Mouse (Mus musculus) urinary bladder, postnatal 4 days (tissue): ENCODE results near the gene Alg6.

Source experiments
- DNase-seq, 2 experiments: peaks; one replicate each; pipeline ENCODE4 v3.0.0; 2021 to 2022; ENCODE audit warnings: low spot score in 2 of 2

The Alg6 gene

DNA sequence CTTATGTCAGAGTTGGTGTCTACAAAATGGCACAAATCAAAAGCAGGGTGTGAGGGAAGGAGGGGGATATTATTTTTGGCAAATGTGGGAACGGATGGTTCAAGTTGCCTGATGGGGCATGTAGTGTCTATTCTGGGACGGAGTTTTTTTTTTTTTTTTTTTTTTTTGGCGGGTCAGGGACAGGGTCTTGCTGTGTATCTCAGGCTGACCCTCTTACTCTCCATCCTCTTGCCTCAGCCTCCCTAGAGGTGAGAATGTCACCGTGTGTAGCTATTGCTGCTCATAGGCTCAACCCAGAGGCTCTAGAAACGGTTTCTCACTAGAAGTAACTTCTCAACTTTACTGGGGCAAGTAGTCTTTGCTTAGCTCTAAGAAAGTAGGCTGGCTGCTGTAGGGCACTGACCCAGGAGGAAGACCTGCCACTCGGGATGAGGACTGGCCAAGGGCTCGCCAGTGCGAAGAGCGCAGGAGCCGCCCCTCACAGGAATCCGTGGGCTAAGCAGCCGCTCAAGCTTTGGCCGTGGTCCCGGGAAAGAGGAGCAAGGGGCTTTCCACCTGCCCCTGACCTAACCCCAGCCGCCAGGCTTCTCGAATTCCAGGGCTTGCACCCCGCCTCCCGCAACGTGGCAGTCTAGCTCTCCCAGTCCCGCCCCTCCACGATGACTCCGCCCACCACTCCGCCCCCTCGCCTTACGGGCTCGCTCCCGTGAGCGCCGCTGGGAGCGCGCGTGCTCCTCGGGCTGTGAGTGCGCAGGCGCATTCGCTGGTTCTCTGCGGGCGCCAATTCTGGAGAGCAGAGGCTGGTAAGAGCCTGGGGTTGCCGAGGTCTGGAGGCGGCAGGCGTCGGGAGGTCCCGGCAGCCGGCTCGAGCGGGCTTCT is at the start of gene Alg6:
Gene Alg6, plus strand, starts transcription at position 761 of the 879 bp plus-strand sequence.
- peak; percentile 94 to 97 for DNase-seq

DNA sequence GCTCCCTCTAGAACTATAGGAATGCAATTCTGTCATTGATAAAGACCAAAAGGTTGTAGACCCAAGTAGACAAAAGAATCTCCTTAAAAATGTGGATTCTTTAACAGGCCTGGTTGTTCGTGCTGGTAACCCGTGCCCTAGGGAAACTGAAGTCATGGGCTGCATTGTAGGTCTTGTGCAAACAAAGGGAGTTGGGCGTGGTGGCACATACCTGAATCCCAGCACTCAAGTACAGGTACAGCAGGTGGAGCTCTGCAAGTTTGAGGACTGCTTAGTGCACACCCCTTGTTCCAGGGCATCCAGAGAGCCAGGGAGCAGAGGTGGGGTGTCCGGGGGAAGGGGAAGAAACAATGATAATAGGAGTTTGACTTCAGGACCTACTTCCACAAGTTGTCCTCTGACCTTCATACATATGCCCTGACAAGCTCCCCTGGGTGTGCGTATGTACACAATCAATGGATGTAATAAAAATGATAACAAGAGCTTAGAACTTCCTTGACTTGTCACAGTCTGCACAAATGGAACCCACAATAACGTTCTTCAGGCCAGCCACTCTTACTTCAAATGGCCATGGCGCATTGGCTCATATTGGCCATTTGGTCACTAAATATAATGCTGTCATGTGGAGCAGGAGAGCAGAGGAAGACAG is 45.1 kb upstream of the Alg6 start:
- no peak for DNase-seq

- DNase-seq, result no peak
Observed at GRCm38 (mm10) chr4:99675191-99675590, 40.3 kb upstream of the Alg6 start.

GRCm38 (mm10) chr4:99683941-99684340 is 31.5 kb upstream of the Alg6 start:
- DNase-seq, result no peak

GRCm38 (mm10) chr4:99686308-99686707 is 29.2 kb upstream of the Alg6 start:
- DNase-seq, result no peak

GRCm38 (mm10) chr4:99712583-99713183 is 2.8 kb upstream of the Alg6 start:
- DNase-seq, result no peak

GRCm38 (mm10) chr4:99713971-99714370 is 1.5 kb upstream of the Alg6 start:
- DNase-seq, result no peak

DNA sequence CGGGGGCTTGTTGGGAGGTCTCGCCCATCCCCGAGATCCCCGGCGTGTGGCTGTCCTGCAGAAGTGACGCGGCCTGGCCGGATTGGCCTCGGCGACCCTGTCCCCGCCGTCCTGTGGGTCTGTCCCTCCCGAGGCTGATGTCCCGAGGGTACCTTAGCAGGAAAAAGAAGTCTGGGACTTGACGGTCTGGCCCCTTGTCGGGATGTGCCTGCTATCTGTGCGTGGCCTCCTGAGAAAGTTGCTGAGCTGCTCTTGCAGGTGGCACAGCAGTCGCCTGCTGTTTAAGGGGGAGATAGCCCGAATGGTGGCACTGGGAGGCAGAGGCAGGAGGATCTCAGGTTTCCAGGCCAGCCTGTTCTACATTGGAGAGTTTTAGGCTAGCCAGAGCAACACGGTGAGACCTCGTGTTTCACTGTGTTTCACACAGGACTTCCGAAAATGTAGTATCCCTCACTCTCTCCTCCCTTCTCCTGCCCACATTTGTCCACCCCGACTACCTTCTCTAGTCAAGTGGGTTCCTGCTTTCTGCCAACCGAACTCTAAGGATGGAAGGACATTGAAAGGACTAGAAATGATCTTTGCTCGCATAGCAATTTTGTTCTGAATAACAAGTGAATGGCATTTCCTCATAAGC is 436 bp downstream of the Alg6 start:
- DNase-seq, result no peak

DNA sequence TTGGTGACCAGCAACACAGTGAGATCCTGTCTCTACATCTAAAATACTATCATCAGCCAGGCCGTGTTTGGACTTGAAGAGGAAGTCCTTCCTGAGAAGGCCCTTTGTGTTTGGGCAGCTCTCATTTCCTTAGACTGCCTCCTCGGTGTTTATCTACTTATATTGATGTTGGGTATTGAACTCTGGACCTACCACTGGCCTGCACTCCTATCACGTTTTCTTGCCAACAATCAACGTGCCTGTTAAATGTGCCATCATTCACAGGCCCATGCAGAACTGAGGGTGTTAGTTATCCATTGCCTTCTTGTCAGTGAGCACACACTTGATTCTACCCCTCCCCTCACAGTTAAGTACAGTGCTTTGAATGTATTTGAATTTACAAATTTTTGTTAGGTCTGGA is 2.4 kb downstream of the Alg6 start:
- DNase-seq, result no peak

DNA sequence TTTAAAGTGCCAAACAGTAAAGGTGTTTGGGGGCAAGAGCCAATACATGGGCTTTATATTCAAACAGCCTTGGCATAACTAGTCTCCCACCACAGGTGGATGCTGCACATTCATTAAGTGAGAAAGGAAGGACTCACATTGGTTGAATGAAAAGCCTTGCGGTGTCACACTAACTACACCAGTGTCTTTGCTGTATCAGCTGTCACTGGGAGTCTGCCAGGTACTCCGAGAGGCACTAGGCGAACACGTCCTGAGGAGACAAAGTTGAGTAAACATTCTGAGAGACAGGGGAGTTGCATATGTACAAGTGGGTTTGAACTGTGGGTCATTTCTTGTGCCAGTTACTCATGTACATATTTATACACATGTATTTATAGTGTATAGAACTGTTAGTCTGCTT is 8.9 kb downstream of the Alg6 start:
- no peak for DNase-seq

DNA sequence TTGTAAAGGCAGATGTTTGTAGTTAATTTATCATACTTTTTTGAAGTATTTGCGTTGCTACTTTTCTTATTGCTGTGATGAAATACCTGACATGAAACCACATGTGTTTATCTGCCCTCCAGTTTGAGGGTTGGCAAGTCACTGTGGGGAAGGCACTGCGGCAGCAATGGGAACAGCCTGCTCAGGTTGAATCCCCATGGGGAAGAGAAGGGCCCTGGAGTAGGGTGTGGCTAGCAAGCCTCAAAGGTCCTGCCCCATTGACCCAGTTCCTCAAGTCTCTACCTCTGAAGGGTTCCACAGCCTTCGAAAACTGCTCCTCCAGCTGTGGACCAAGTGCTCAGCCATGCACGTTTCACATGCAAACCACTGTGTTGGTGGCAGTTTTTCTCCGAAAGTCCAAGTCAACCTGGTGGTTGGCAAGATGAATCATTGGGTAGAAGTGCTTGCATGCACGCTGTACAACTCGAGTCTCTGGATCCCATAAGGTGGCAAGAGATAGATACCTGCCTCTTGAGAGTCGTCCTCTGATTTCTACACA is 10.5 kb downstream of the Alg6 start:
- DNase-seq, result no peak

- DNase-seq, result no peak
Observed at GRCm38 (mm10) chr4:99739836-99740235, 24.4 kb downstream of the Alg6 start.

DNA sequence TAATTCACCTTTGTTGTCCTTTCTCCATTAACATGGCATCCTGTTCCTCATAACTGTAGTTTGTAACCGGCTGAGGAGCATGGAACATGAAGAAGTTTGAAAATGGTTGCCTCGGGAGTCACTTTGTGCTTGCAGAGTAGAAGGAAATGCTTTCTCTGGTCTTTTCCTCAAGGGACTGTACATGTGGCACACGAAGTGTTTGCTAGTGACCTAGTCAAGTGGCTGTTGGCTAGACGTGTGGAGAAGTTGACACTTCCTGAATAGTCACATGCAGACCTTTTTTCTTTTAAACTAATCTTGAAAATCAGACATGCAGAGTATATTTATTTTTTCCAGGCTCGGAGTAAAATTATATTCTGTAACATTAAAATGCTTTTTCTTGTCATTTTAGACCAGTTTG is 37.0 kb downstream of the Alg6 start:
- DNase-seq, result no peak

- DNase-seq, result no peak
Observed at GRCm38 (mm10) chr4:99766303-99766702, 50.8 kb downstream of the Alg6 start.

- DNase-seq, result no peak
Observed at GRCm38 (mm10) chr4:99766753-99767152, 51.3 kb downstream of the Alg6 start.

GRCm38 (mm10) chr4:99770555-99770954 is 55.1 kb downstream of the Alg6 start:
- peak in 1 of 2 experiments; percentile 34 for DNase-seq

- DNase-seq, result no peak
Observed at GRCm38 (mm10) chr4:99773041-99773440, 57.6 kb downstream of the Alg6 start.

- no peak for DNase-seq
Observed at GRCm38 (mm10) chr4:99792365-99792764, 76.9 kb downstream of the Alg6 start.
